Mouse (Mus musculus): ENCODE measurements around the gene Tnk2.

Gene Tnk2

GRCm38 (mm10) chr16:32680806-32681205 lies 37.1 kb downstream of the Tnk2 start:
- DNase-seq = no peak

- peak; percentile 77 for DNase-seq
Observed at GRCm38 (mm10) chr16:32682194-32682593, 38.5 kb downstream of the Tnk2 start.

GRCm38 (mm10) chr16:32682841-32683240 lies 39.2 kb downstream of the Tnk2 start:
- no peak for DNase-seq

GRCm38 (mm10) chr16:32683343-32683742 lies 39.7 kb downstream of the Tnk2 start:
- no peak for DNase-seq

GRCm38 (mm10) chr16:32685405-32685804 lies 41.7 kb downstream of the Tnk2 start:
- no peak for DNase-seq

GRCm38 (mm10) chr16:32685998-32686397 lies 42.3 kb downstream of the Tnk2 start:
- DNase-seq = no peak

GRCm38 (mm10) chr16:32687221-32687620 lies 43.5 kb downstream of the Tnk2 start:
- no peak for DNase-seq

- no peak for DNase-seq
Observed at GRCm38 (mm10) chr16:32688770-32689169, 45.1 kb downstream of the Tnk2 start.

GRCm38 (mm10) chr16:32689501-32689900 lies 45.8 kb downstream of the Tnk2 start:
- DNase-seq = peak; percentile 80

GRCm38 (mm10) chr16:32696841-32697464 lies 53.3 kb downstream of the Tnk2 start:
- no peak for DNase-seq

GRCm38 (mm10) chr16:32697665-32698446 lies 54.2 kb downstream of the Tnk2 start:
- no peak for DNase-seq

GRCm38 (mm10) chr16:32698550-32698949 lies 54.9 kb downstream of the Tnk2 start:
- no peak for DNase-seq

GRCm38 (mm10) chr16:32703312-32703912 lies 59.7 kb downstream of the Tnk2 start:
- no peak for DNase-seq

- DNase-seq = no peak
Observed at GRCm38 (mm10) chr16:32705606-32706005, 61.9 kb downstream of the Tnk2 start.

- no peak for DNase-seq
Observed at GRCm38 (mm10) chr16:32707111-32707823, 63.6 kb downstream of the Tnk2 start.

GRCm38 (mm10) chr16:32707824-32708456 lies 64.3 kb downstream of the Tnk2 start:
- DNase-seq = no peak

- DNase-seq = no peak
Observed at GRCm38 (mm10) chr16:32708457-32709033, 64.9 kb downstream of the Tnk2 start.

GRCm38 (mm10) chr16:32709116-32709515 lies 65.4 kb downstream of the Tnk2 start:
- no peak for DNase-seq

- DNase-seq = no peak
Observed at GRCm38 (mm10) chr16:32710426-32711070, 66.9 kb downstream of the Tnk2 start.

GRCm38 (mm10) chr16:32712202-32712601 lies 68.5 kb downstream of the Tnk2 start:
- no peak for DNase-seq

GRCm38 (mm10) chr16:32713556-32713955 lies 69.9 kb downstream of the Tnk2 start:
- DNase-seq = no peak

GRCm38 (mm10) chr16:32715364-32715763 lies 71.7 kb downstream of the Tnk2 start:
- DNase-seq = peak; percentile 43

All from liver (tissue).